Mouse (Mus musculus) lung, postnatal 25 days (tissue): Measurements from ENCODE around the gene Spaca3.

Experiments used
- DNase-seq: peaks from one replicate; pipeline ENCODE4 v3.0.0; 2022; ENCODE audit warnings: low spot score

The Spaca3 gene

GRCm38 (mm10) chr11:80868039-80868438 lies 9.9 kb downstream of the Spaca3 start:
- no peak for DNase-seq

GRCm38 (mm10) chr11:80872509-80873474 lies 14.6 kb downstream of the Spaca3 start:
- peak; percentile 68 for DNase-seq

GRCm38 (mm10) chr11:80877131-80877651 lies 19.0 kb downstream of the Spaca3 start:
- peak; percentile 43 for DNase-seq

GRCm38 (mm10) chr11:80878026-80878425 lies 19.9 kb downstream of the Spaca3 start:
- no peak for DNase-seq

GRCm38 (mm10) chr11:80882229-80882810 lies 24.2 kb downstream of the Spaca3 start:
- no peak for DNase-seq

- DNase-seq: no peak
Measured at GRCm38 (mm10) chr11:80884521-80885231, 26.5 kb downstream of the Spaca3 start.

- no peak for DNase-seq
Measured at GRCm38 (mm10) chr11:80886365-80886764, 28.2 kb downstream of the Spaca3 start.

- DNase-seq: no peak
Measured at GRCm38 (mm10) chr11:80887021-80887420, 28.9 kb downstream of the Spaca3 start.

GRCm38 (mm10) chr11:80889336-80890063 lies 31.3 kb downstream of the Spaca3 start:
- DNase-seq: no peak

GRCm38 (mm10) chr11:80895853-80896252 lies 37.7 kb downstream of the Spaca3 start:
- DNase-seq: no peak

GRCm38 (mm10) chr11:80900555-80900954 lies 42.4 kb downstream of the Spaca3 start:
- peak; percentile 59 for DNase-seq

GRCm38 (mm10) chr11:80902664-80903063 lies 44.5 kb downstream of the Spaca3 start:
- no peak for DNase-seq

GRCm38 (mm10) chr11:80903426-80903825 lies 45.3 kb downstream of the Spaca3 start:
- no peak for DNase-seq

GRCm38 (mm10) chr11:80904559-80904958 lies 46.4 kb downstream of the Spaca3 start:
- DNase-seq: no peak

GRCm38 (mm10) chr11:80906456-80906855 lies 48.3 kb downstream of the Spaca3 start:
- peak; percentile 10 for DNase-seq

GRCm38 (mm10) chr11:80907820-80908219 lies 49.7 kb downstream of the Spaca3 start:
- DNase-seq: no peak

- no peak for DNase-seq
Measured at GRCm38 (mm10) chr11:80912721-80913120, 54.6 kb downstream of the Spaca3 start.

GRCm38 (mm10) chr11:80913408-80914024 lies 55.4 kb downstream of the Spaca3 start:
- DNase-seq: no peak
